Mouse (Mus musculus): Measurements from ENCODE around the gene Gm49342. TPM values are rescaled to one million over a fixed set of nuclear protein-coding genes. Genes with fewer than 3 reads are reported as not detected.

Gene Gm49342
- polyA plus RNA-seq, 2 experiments: 65.9 TPM; not detected in 1

- Histone ChIP-seq H3K36me3 (replicated peaks; ENCODE audit: control insufficient read depth, insufficient read depth, low read depth) (peaks cover 31% of the 10 kb centered on the region), H3K4me2 (ENCODE audit: low read depth) (no peak overlapping the region), H3K9me3 (ENCODE audit: control insufficient read depth, low read length) (no peaks in the 10 kb centered on the region), H3K4me3 (ENCODE audit: insufficient read depth in 1 of 2, low read depth in 2 of 2, low read length in 2 of 2) (no peak overlapping the region), H3K4me1 (replicated peaks; ENCODE audit: control insufficient read depth in 2 of 2, insufficient read depth in 2 of 2, low read length in 1 of 2) (peaks cover 12 to 22% of the 10 kb centered on the region in 2 experiments), H3K9ac (replicated peaks) (no peak overlapping the region), H3K27me3 (ENCODE audit: control insufficient read depth, insufficient read depth, low read length) (no peaks in the 10 kb centered on the region), H3K27ac (no peak overlapping the region)
- no peak for TF ChIP-seq CTCF (IDR thresholded peaks at IDR 0.05; ENCODE audit: low read depth)
- no peak for TF ChIP-seq EP300 (IDR thresholded peaks at IDR 0.05; ENCODE audit: low read depth)
- 79% methylated on average over 3 of the region's 3 CpGs for WGBS (ENCODE audit: insufficient replicate concordance)
- no peak for DNase-seq (ENCODE audit: low read depth in 3 of 3, low spot score in 3 of 3)
- ATAC-seq (ENCODE audit: insufficient read depth): no peak
Observed at GRCm38 (mm10) chr14:50927366-50927765, 17.0 kb upstream of the Gm49342 start.

DNA sequence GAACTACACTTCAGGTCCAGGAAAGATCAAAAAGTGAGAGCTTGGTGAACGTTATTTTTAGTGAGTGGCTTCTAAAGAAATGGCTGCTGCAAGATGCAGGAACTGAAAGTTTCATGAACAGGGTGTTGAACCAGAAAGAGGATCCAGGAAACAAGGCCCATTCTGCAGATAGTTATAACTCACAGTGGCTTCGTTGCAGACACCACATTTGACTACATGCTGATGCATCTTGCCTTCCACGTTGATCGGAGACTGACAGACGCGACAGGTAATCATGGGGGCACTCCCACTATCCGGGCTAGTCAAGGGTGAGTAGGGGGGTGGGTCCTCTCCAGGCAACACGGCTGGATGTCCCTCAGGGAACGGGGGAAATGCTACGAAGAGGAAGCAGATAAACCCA lies 14.4 kb upstream of the Gm49342 start:
- WGBS (ENCODE audit: insufficient replicate concordance): 10% methylated on average over 10 of the region's 10 CpGs
- Histone ChIP-seq H3K9ac (replicated peaks) (peak overlapping the region; percentile 79), H3K36me3 (replicated peaks; ENCODE audit: control insufficient read depth, insufficient read depth, low read depth) (peaks cover 31% of the 10 kb centered on the region), H3K27me3 (ENCODE audit: control insufficient read depth, insufficient read depth, low read length) (no peaks in the 10 kb centered on the region), H3K27ac (peak overlapping the region; percentile 35), H3K4me3 (ENCODE audit: insufficient read depth in 1 of 2, low read depth in 2 of 2, low read length in 2 of 2) (peak overlapping the region; percentile 71 to 81), H3K4me2 (ENCODE audit: low read depth) (peak overlapping the region; percentile 89), H3K4me1 (replicated peaks; ENCODE audit: control insufficient read depth in 2 of 2, insufficient read depth in 2 of 2, low read length in 1 of 2) (peaks cover 13 to 23% of the 10 kb centered on the region in 2 experiments), H3K9me3 (ENCODE audit: control insufficient read depth, low read length) (no peaks in the 10 kb centered on the region)
- TF ChIP-seq CTCF (IDR thresholded peaks at IDR 0.05; ENCODE audit: low read depth) (no peak), EP300 (IDR thresholded peaks at IDR 0.05; ENCODE audit: low read depth) (no peak)
- ATAC-seq (ENCODE audit: insufficient read depth) (no peak), DNase-seq (ENCODE audit: low read depth in 3 of 3, low spot score in 3 of 3) (no peak)

DNA sequence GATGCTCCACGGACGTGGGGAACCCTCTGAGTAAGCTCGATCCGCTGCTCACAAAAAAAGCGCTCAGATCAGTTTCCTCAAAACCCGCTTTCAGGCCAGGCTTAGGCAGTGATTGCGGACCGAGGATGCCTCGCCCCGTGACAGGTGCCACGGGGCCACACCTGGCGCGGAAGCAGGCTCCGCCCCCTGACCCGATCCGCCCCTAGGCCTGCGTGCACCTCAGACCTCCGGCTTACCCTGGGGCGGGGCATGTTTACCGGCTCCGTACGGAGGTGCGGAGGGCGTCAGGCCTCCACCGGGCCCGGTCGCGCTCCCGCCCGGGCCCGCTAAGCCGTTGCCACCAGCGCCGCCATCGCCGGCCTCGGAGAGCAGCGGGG lies 14.0 kb upstream of the Gm49342 start:
- TF ChIP-seq CTCF (IDR thresholded peaks at IDR 0.05; ENCODE audit: low read depth) (no peak), EP300 (IDR thresholded peaks at IDR 0.05; ENCODE audit: low read depth) (no peak)
- Histone ChIP-seq H3K36me3 (replicated peaks; ENCODE audit: control insufficient read depth, insufficient read depth, low read depth) (peaks cover 31% of the 10 kb centered on the region), H3K4me3 (ENCODE audit: insufficient read depth in 1 of 2, low read depth in 2 of 2, low read length in 2 of 2) (peak overlapping the region; percentile 71 to 81), H3K9ac (replicated peaks) (peak overlapping the region; percentile 79), H3K27ac (peak overlapping the region; percentile 35), H3K4me1 (replicated peaks; ENCODE audit: control insufficient read depth in 2 of 2, insufficient read depth in 2 of 2, low read length in 1 of 2) (peaks cover 13 to 23% of the 10 kb centered on the region in 2 experiments), H3K27me3 (ENCODE audit: control insufficient read depth, insufficient read depth, low read length) (no peaks in the 10 kb centered on the region), H3K4me2 (ENCODE audit: low read depth) (peak overlapping the region; percentile 89), H3K9me3 (ENCODE audit: control insufficient read depth, low read length) (no peaks in the 10 kb centered on the region)
- 0% methylated on average over 38 of the region's 38 CpGs for WGBS (ENCODE audit: insufficient replicate concordance)
- DNase-seq (ENCODE audit: low read depth in 3 of 3, low spot score in 3 of 3) (peak; percentile 51 to 66 (median 52)), ATAC-seq (ENCODE audit: insufficient read depth) (peak; percentile 66)

DNA sequence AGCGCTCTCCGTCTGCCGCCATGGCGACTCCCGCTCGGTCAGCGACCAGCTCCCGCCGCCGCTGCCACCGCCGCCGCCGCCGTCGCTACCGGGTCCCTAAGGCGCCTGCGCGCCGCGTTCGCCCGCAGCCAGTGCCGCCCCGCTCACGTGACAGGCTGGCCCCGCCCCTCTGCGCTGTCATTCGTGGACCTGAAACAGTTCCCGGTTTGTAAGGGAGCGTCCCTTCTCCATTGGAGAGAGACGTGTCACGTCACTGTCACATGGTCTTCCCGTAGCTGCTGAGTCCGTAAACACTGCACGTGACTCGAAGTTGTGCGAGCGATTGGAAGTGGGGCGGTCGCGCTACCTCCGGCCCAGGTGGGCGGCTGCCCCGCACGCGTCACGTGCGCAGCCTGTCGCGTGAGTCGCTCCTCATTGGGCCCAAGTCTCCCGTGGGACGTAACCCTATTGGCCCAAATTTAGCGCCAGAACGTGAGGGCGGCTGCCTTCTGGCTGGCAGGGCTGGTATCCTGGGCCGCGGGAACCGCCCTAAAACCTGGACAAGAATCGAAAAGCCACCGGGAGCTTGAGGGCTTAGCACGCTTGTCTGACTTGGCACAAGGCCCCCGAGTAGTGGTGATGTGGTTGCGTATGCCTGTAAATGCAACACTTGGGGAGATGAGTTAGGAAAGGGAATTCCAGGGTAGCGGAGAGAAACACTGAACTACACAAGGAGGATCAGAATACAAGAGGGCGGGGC lies 13.4 kb upstream of the Gm49342 start, which contains the start of the genes Pip4p1 and Pnp:
TSS of gene Pip4p1 (minus strand) at position 103 of the 739 bp plus-strand sequence.
TSS of gene Pnp (plus strand) at position 329 of the 739 bp plus-strand sequence.
- peak; percentile 96 for ATAC-seq (ENCODE audit: insufficient read depth)
- Histone ChIP-seq H3K4me1 (replicated peaks; ENCODE audit: control insufficient read depth in 2 of 2, insufficient read depth in 2 of 2, low read length in 1 of 2) (peaks cover 13 to 21% of the 10 kb centered on the region in 2 experiments), H3K27ac (peak within 1 kb of the TSS; percentile 74), H3K36me3 (replicated peaks; ENCODE audit: control insufficient read depth, insufficient read depth, low read depth) (peaks cover 31% of the 10 kb centered on the region), H3K4me3 (ENCODE audit: insufficient read depth in 1 of 2, low read depth in 2 of 2, low read length in 2 of 2) (peak within 1 kb of the TSS; percentile 71 to 84), H3K4me2 (ENCODE audit: low read depth) (peak within 1 kb of the TSS; percentile 89), H3K9ac (replicated peaks) (peak within 1 kb of the TSS; percentile 79), H3K27me3 (ENCODE audit: control insufficient read depth, insufficient read depth, low read length) (no peaks in the 10 kb centered on the region), H3K9me3 (ENCODE audit: control insufficient read depth, low read length) (no peaks in the 10 kb centered on the region)
- WGBS (ENCODE audit: insufficient replicate concordance): under 1% methylated on average over 57 of the region's 68 CpGs
- no peak; the same call in 1 of the 2 replicates for TF ChIP-seq EP300 (IDR thresholded peaks at IDR 0.05; ENCODE audit: low read depth)
- no peak for TF ChIP-seq CTCF (IDR thresholded peaks at IDR 0.05; ENCODE audit: low read depth)
- DNase-seq (ENCODE audit: low read depth in 3 of 3, low spot score in 3 of 3): peak; percentile 100

DNA sequence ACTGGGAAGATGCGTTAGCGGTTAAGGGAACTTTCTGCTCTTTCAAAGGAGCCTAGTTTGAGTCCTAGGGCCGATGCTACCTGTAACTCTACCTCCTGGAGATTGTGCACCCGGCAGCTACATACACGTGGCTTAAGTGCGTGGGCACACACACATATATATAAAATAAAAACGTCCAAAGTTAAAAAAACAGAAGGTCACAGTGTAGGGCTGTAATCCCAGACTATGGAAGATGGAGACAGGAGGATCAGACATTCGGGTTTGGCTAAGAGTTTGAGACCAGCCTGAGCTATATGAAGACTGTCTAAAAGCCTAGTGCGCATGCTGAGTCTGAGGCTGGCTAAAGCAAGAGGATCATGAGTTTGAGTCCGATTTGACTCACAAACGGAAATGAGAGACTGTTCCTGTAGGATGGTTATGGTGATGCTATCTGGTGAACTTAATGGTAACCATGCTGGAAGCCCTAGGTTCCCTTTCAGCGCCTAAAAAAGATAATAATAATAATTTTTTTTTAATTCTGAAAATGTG lies 12.8 kb upstream of the Gm49342 start:
- TF ChIP-seq CTCF (IDR thresholded peaks at IDR 0.05; ENCODE audit: low read depth) (no peak), EP300 (IDR thresholded peaks at IDR 0.05; ENCODE audit: low read depth) (no peak)
- ATAC-seq (ENCODE audit: insufficient read depth) (no peak), DNase-seq (ENCODE audit: low read depth in 3 of 3, low spot score in 3 of 3) (peak in 1 of 3 experiments; percentile 40)
- peaks cover 29% of the 10 kb centered on the region for H3K36me3 ChIP-seq (replicated peaks; ENCODE audit: control insufficient read depth, insufficient read depth, low read depth)
- peak overlapping the region; percentile 64 for H3K9ac ChIP-seq (replicated peaks)
- no peaks in the 10 kb centered on the region for H3K9me3 ChIP-seq (ENCODE audit: control insufficient read depth, low read length)
- H3K4me3 ChIP-seq (ENCODE audit: insufficient read depth in 1 of 2, low read depth in 2 of 2, low read length in 2 of 2): peak overlapping the region; percentile 71 to 84
- H3K27ac ChIP-seq: peak overlapping the region; percentile 74
- peaks cover 13 to 19% of the 10 kb centered on the region in 2 experiments for H3K4me1 ChIP-seq (replicated peaks; ENCODE audit: control insufficient read depth in 2 of 2, insufficient read depth in 2 of 2, low read length in 1 of 2)
- no peaks in the 10 kb centered on the region for H3K27me3 ChIP-seq (ENCODE audit: control insufficient read depth, insufficient read depth, low read length)
- H3K4me2 ChIP-seq (ENCODE audit: low read depth): peak overlapping the region; percentile 85
- WGBS (ENCODE audit: insufficient replicate concordance): 12% methylated on average over 12 of the region's 12 CpGs
